ENCODE assay signal across 25 mouse cellular contexts in the genomic region with DNA sequence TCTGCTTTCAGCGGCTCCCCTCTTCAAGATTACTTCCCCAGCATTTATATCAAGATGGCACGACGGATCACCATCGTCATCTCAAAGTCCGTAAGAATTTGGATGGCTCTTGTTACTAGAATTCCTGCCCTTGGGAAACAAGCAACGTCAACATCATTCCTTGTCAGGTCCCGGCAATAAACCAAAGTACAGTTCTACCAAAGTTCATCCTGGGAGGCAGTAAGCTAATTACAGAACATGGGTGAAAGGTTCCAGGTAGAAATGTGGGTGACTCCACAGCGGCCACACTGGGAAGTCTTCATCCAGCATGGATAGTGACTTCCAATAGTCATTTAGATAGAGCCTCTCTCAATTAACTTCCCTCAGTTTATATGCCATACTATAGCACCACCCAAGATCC.
DNase-seq lines count a peak whose midpoint lies in the region; ATAC-seq and TF ChIP-seq lines count a peak whose summit lies in the region.
"Had no signal": no experiment of that assay in that cellular context is flagged by ENCODE, and none has a peak within 500 bp of the region (broad histone marks: within the 10 kb centered on the region; RNA-seq: fewer than 3 reads in every experiment).

No protein-coding gene starts in this region.

- no peaks in the 10 kb centered on the region for H3K79me2 ChIP-seq in liver, adult 2 months (ENCODE audit: control insufficient read depth, insufficient read depth, low read length)

- no peak overlapping the region for H3K4me2 ChIP-seq in kidney, embryonic 14.5 days (replicated peaks; ENCODE audit: low read depth, low read length)
- H3K4me2 ChIP-seq in liver, postnatal 0 days (ENCODE audit: low read depth, low read length): no peak overlapping the region
- H3K4me2 ChIP-seq: forebrain, embryonic 13.5 days; heart, embryonic 13.5 days had no signal

- H3K27me3 ChIP-seq in kidney, embryonic 14.5 days (ENCODE audit: control insufficient read depth, insufficient read depth, low read length): no peaks in the 10 kb centered on the region
- no peaks in the 10 kb centered on the region for H3K27me3 ChIP-seq in liver, adult 2 months (ENCODE audit: control insufficient read depth, insufficient read depth, low read length)
- H3K27me3 ChIP-seq in liver, postnatal 0 days (ENCODE audit: insufficient read depth, low read length): no peaks in the 10 kb centered on the region
- no peaks in the 10 kb centered on the region for H3K27me3 ChIP-seq in small intestine, adult 2 months (ENCODE audit: control insufficient read depth, insufficient read depth, low read length)
- H3K27me3 ChIP-seq: forebrain, embryonic 13.5 days; heart, embryonic 13.5 days had no signal

- no peaks in the 10 kb centered on the region for H3K9me3 ChIP-seq in kidney, embryonic 14.5 days (ENCODE audit: control insufficient read depth, low read length)
- no peaks in the 10 kb centered on the region for H3K9me3 ChIP-seq in liver, postnatal 0 days (ENCODE audit: low read length)
- H3K9me3 ChIP-seq: forebrain, embryonic 10.5 days; forebrain, embryonic 13.5 days; heart, embryonic 10.5 days; heart, embryonic 13.5 days had no signal

- TF ChIP-seq POLR2A in liver, adult 2 months (IDR thresholded peaks at IDR 0.05; ENCODE audit: extremely low read depth, insufficient read depth, low read length): no peak
- no peak for TF ChIP-seq POLR2A in small intestine, adult 2 months (IDR thresholded peaks at IDR 0.05; ENCODE audit: low read depth, low read length)

- TF ChIP-seq CTCF in liver, adult 2 months (IDR thresholded peaks at IDR 0.05; ENCODE audit: low read depth, low read length): no peak
- no peak for TF ChIP-seq CTCF in liver, postnatal 0 days (IDR thresholded peaks at IDR 0.05; ENCODE audit: low read depth)
- TF ChIP-seq CTCF in small intestine, adult 2 months (IDR thresholded peaks at IDR 0.05; ENCODE audit: extremely low read depth, insufficient read length, insufficient replicate concordance, low read depth, low read length): no peak

- no peak for TF ChIP-seq EP300 in liver, postnatal 0 days (IDR thresholded peaks at IDR 0.05; ENCODE audit: low read depth)

- DNase-seq in kidney, adult 11 months: peak; percentile 64
- no peak for DNase-seq in kidney, postnatal 4 days
- DNase-seq in kidney, adult 9 months: peak; percentile 68
- DNase-seq in liver, adult 2 months (ENCODE audit: extremely low read depth, low read depth, low spot score): peak; percentile 78
- no peak for DNase-seq in liver, postnatal 0 days
- no peak for DNase-seq in urinary bladder, postnatal 36 days (ENCODE audit: low spot score in 2 of 2)
- DNase-seq: adrenal gland, adult 8-10 months; adrenal gland, postnatal 25 days; cerebellum, adult 11-12 months; cerebellum, adult 8-10 months; cerebellum, postnatal 10 days; cerebellum, postnatal 36 days; gastrocnemius, postnatal 10 days; gastrocnemius, postnatal 36 days; heart, adult 2 months; heart, postnatal 14 days; heart, postnatal 4 days had no signal

- H3K36me3 ChIP-seq in kidney, embryonic 14.5 days (ENCODE audit: control insufficient read depth, insufficient read depth, low read length): no peaks in the 10 kb centered on the region
- H3K36me3 ChIP-seq in liver, adult 2 months (ENCODE audit: control insufficient read depth, insufficient read depth, low read length): no peaks in the 10 kb centered on the region
- no peaks in the 10 kb centered on the region for H3K36me3 ChIP-seq in liver, postnatal 0 days (replicated peaks; ENCODE audit: insufficient read depth, low read length)
- H3K36me3 ChIP-seq in small intestine, adult 2 months (ENCODE audit: control insufficient read depth, insufficient read depth, low read length): no peaks in the 10 kb centered on the region
- H3K36me3 ChIP-seq: forebrain, embryonic 10.5 days; heart, embryonic 10.5 days; heart, embryonic 13.5 days had no signal

- no peaks in the 10 kb centered on the region for H3K4me1 ChIP-seq in kidney, embryonic 14.5 days (ENCODE audit: control insufficient read depth, insufficient read depth, low read length)
- no peaks in the 10 kb centered on the region; the same call in 1 of the 2 replicates for H3K4me1 ChIP-seq in liver, adult 2 months (ENCODE audit: control insufficient read depth, insufficient read depth, low read length)
- no peaks in the 10 kb centered on the region for H3K4me1 ChIP-seq in liver, postnatal 0 days (ENCODE audit: insufficient read depth)
- H3K4me1 ChIP-seq in small intestine, adult 2 months (ENCODE audit: control insufficient read depth, insufficient read depth, insufficient read length, low read length): peaks cover 54% of the 10 kb centered on the region
- H3K4me1 ChIP-seq: forebrain, embryonic 13.5 days; heart, embryonic 10.5 days had no signal

- no peak overlapping the region for H3K4me3 ChIP-seq in kidney, embryonic 14.5 days (ENCODE audit: low read length)
- H3K4me3 ChIP-seq in liver, adult 2 months (ENCODE audit: insufficient read depth, low read depth, low read length): no peak overlapping the region
- H3K4me3 ChIP-seq in liver, postnatal 0 days (ENCODE audit: low read depth, low read length): no peak overlapping the region
- H3K4me3 ChIP-seq in small intestine, adult 2 months (ENCODE audit: low read depth, low read length): no peak overlapping the region
- H3K4me3 ChIP-seq: forebrain, embryonic 10.5 days; forebrain, embryonic 13.5 days; heart, adult 2 months; heart, embryonic 10.5 days; heart, embryonic 13.5 days had no signal

- no peak overlapping the region for H3K9ac ChIP-seq in kidney, embryonic 14.5 days (ENCODE audit: low read depth, low read length)
- H3K9ac ChIP-seq in liver, adult 2 months (ENCODE audit: low read depth, low read length): no peak overlapping the region
- H3K9ac ChIP-seq in liver, postnatal 0 days (replicated peaks): no peak overlapping the region
- H3K9ac ChIP-seq: forebrain, embryonic 13.5 days; heart, embryonic 13.5 days had no signal

- H3K27ac ChIP-seq in kidney, embryonic 14.5 days (ENCODE audit: low read depth, low read length): no peak overlapping the region
- H3K27ac ChIP-seq in liver, adult 2 months (replicated peaks; ENCODE audit: insufficient read depth, low read depth, low read length): no peak overlapping the region
- H3K27ac ChIP-seq in liver, postnatal 0 days (ENCODE audit: low read depth): no peak overlapping the region
- peak overlapping the region; percentile 76 for H3K27ac ChIP-seq in small intestine, adult 2 months (ENCODE audit: insufficient read depth, low read depth, low read length)
- H3K27ac ChIP-seq: forebrain, embryonic 10.5 days; forebrain, embryonic 13.5 days; heart, adult 2 months; heart, embryonic 10.5 days; heart, embryonic 13.5 days had no signal

- ATAC-seq in kidney, embryonic 14.5 days (ENCODE audit: low FRiP score, low TSS enrichment): no peak
- ATAC-seq in liver, postnatal 0 days: no peak
- ATAC-seq: activated CD4-positive, CD25-positive, alpha-beta regulatory T cell, adult 4 months; forebrain, embryonic 13.5 days; forebrain, embryonic 16.5 days had no signal

- WGBS in kidney, embryonic 14.5 days: 90% methylated on average over 8 of the region's 8 CpGs
- WGBS in liver, adult 2 months: 65% methylated on average over 8 of the region's 8 CpGs
- 78% methylated on average over 8 of the region's 8 CpGs for WGBS in liver, postnatal 0 days (ENCODE audit: insufficient replicate concordance)
- WGBS in small intestine, adult 2 months: 35% methylated on average over 8 of the region's 8 CpGs

Comparison
In these comparisons a context has a peak if more than half of its experiments do, and no peak if none do; other contexts are left out.
1. DNase-seq: peak in kidney, adult 11 months (single experiment), kidney, adult 9 months (single experiment) and liver, adult 2 months (single experiment); none in kidney, postnatal 4 days (0 of 2), liver, postnatal 0 days (single experiment) and urinary bladder, postnatal 36 days (0 of 2).